Mouse (Mus musculus): ENCODE results near the gene Spsb3.

Spsb3 gene

GRCm38 (mm10) chr17:24895571-24896240 is 9.3 kb downstream of the Spsb3 start:
- no peak for DNase-seq (ENCODE audit: extremely low read depth, low read depth, low spot score)

- DNase-seq (ENCODE audit: extremely low read depth, low read depth, low spot score) = no peak
These were observed 10.0 kb downstream of the Spsb3 start, which contains the start of gene Nme3 for GRCm38 (mm10) chr17:24896241-24896992. TSS of gene Nme3 (plus strand) at chr17:24896500.

GRCm38 (mm10) chr17:24896993-24897269 is 10.5 kb downstream of the Spsb3 start:
- no peak for DNase-seq (ENCODE audit: extremely low read depth, low read depth, low spot score)

- no peak for DNase-seq (ENCODE audit: extremely low read depth, low read depth, low spot score)
These were observed 11.2 kb downstream of the Spsb3 start for GRCm38 (mm10) chr17:24897600-24897999.

- no peak for DNase-seq (ENCODE audit: extremely low read depth, low read depth, low spot score)
These were observed 11.8 kb downstream of the Spsb3 start for GRCm38 (mm10) chr17:24898041-24898854.

- DNase-seq (ENCODE audit: extremely low read depth, low read depth, low spot score) = no peak
These were observed 12.7 kb downstream of the Spsb3 start for GRCm38 (mm10) chr17:24899153-24899552.

GRCm38 (mm10) chr17:24900014-24900413 is 13.6 kb downstream of the Spsb3 start:
- no peak for DNase-seq (ENCODE audit: extremely low read depth, low read depth, low spot score)

GRCm38 (mm10) chr17:24902124-24902523 is 15.7 kb downstream of the Spsb3 start:
- no peak for DNase-seq (ENCODE audit: extremely low read depth, low read depth, low spot score)

- DNase-seq (ENCODE audit: extremely low read depth, low read depth, low spot score) = no peak
These were observed 16.4 kb downstream of the Spsb3 start for GRCm38 (mm10) chr17:24902671-24903474.

GRCm38 (mm10) chr17:24903767-24904166 is 17.3 kb downstream of the Spsb3 start:
- no peak for DNase-seq (ENCODE audit: extremely low read depth, low read depth, low spot score)

- DNase-seq (ENCODE audit: extremely low read depth, low read depth, low spot score) = no peak
These were observed 21.1 kb downstream of the Spsb3 start for GRCm38 (mm10) chr17:24907591-24907990.

GRCm38 (mm10) chr17:24913984-24914383 is 27.5 kb downstream of the Spsb3 start:
- DNase-seq (ENCODE audit: extremely low read depth, low read depth, low spot score) = no peak

- no peak for DNase-seq (ENCODE audit: extremely low read depth, low read depth, low spot score)
These were observed 36.8 kb downstream of the Spsb3 start for GRCm38 (mm10) chr17:24923246-24923645.

- no peak for DNase-seq (ENCODE audit: extremely low read depth, low read depth, low spot score)
These were observed 43.1 kb downstream of the Spsb3 start for GRCm38 (mm10) chr17:24929506-24929905.

GRCm38 (mm10) chr17:24932431-24932830 is 46.0 kb downstream of the Spsb3 start:
- DNase-seq (ENCODE audit: extremely low read depth, low read depth, low spot score) = no peak

- no peak for DNase-seq (ENCODE audit: extremely low read depth, low read depth, low spot score)
These were observed 46.7 kb downstream of the Spsb3 start for GRCm38 (mm10) chr17:24933163-24933562.

GRCm38 (mm10) chr17:24934926-24935325 is 48.5 kb downstream of the Spsb3 start:
- DNase-seq (ENCODE audit: extremely low read depth, low read depth, low spot score) = no peak

- DNase-seq (ENCODE audit: extremely low read depth, low read depth, low spot score) = no peak
These were observed 49.2 kb downstream of the Spsb3 start for GRCm38 (mm10) chr17:24935666-24936065.

- no peak for DNase-seq (ENCODE audit: extremely low read depth, low read depth, low spot score)
These were observed 50.1 kb downstream of the Spsb3 start, which contains the start of gene Mapk8ip3 for GRCm38 (mm10) chr17:24936259-24937237. TSS of gene Mapk8ip3 (minus strand) at chr17:24936977.

- DNase-seq (ENCODE audit: extremely low read depth, low read depth, low spot score) = no peak
These were observed 50.8 kb downstream of the Spsb3 start for GRCm38 (mm10) chr17:24937266-24937665.

All from fat pad, adult 2 months (tissue).